Mouse (Mus musculus) heart, postnatal 25 days (tissue): ENCODE measurements around the gene Iqce. TPM values are rescaled to one million over a fixed set of nuclear protein-coding genes. Genes with fewer than 3 reads are reported as not detected.

ENCODE experiments used
- DNase-seq: peaks from one replicate; pipeline ENCODE4 v3.0.0; 2022; ENCODE audit warnings: low spot score
- intact Hi-C: fragments of 180-260 bp; cut with DNase I; formaldehyde crosslinking; loops from one replicate; pipeline ENCODE4 v1.15.1; 2025
- total RNA-seq, 2 experiments: library from RNA; stranded (reverse); gene quantifications; 2 replicates each; pipeline ENCODE4 v1.2.3; 2021

Iqce gene
- total RNA-seq, 2 experiments from 2014 or later = 4.5 to 7.5 TPM

GRCm38 (mm10) chr5:140644263-140644662 is 57.9 kb downstream of the Iqce start:
- intact Hi-C loops = no loop called here
- no peak for DNase-seq

- intact Hi-C loops = no loop called here
- DNase-seq = no peak
Measured at GRCm38 (mm10) chr5:140642076-140642475, 60.1 kb downstream of the Iqce start.

GRCm38 (mm10) chr5:140641254-140641928 is 60.8 kb downstream of the Iqce start:
- DNase-seq = no peak
- intact Hi-C loops = no loop called here

GRCm38 (mm10) chr5:140640812-140641211 is 61.4 kb downstream of the Iqce start:
- intact Hi-C loops = no loop called here
- DNase-seq = no peak

- DNase-seq = peak; percentile 63
- intact Hi-C loops = no loop called here
Measured at GRCm38 (mm10) chr5:140639871-140640270, 62.3 kb downstream of the Iqce start.

GRCm38 (mm10) chr5:140639312-140639711 is 62.9 kb downstream of the Iqce start:
- intact Hi-C loops = no loop called here
- no peak for DNase-seq

GRCm38 (mm10) chr5:140638484-140638883 is 63.7 kb downstream of the Iqce start:
- no peak for DNase-seq
- intact Hi-C loops = no loop called here

GRCm38 (mm10) chr5:140637989-140638388 is 64.2 kb downstream of the Iqce start:
- intact Hi-C loops = no loop called here
- no peak for DNase-seq

- no peak for DNase-seq
- intact Hi-C loops = no loop called here
Measured at GRCm38 (mm10) chr5:140637058-140637410, 65.1 kb downstream of the Iqce start.

- no peak for DNase-seq
- intact Hi-C loops = no loop called here
Measured at GRCm38 (mm10) chr5:140636316-140637057, 65.7 kb downstream of the Iqce start.

- no peak for DNase-seq
- intact Hi-C loops = no loop called here
Measured at GRCm38 (mm10) chr5:140634798-140635722, 67.1 kb downstream of the Iqce start.

GRCm38 (mm10) chr5:140633432-140633831 is 68.7 kb downstream of the Iqce start:
- no peak for DNase-seq
- intact Hi-C loops = no loop called here

GRCm38 (mm10) chr5:140628995-140629394 is 73.2 kb downstream of the Iqce start:
- intact Hi-C loops = loop anchor here (2.0 kb wide), 1 partner anchor 36 kb away; no protein-coding TSS in a partner anchor
- DNase-seq = no peak

- intact Hi-C loops = no loop called here
Measured at GRCm38 (mm10) chr5:140627580-140627979, 74.6 kb downstream of the Iqce start.

GRCm38 (mm10) chr5:140624961-140625360 is 77.2 kb downstream of the Iqce start:
- DNase-seq = no peak
- intact Hi-C loops = no loop called here

More at GRCm38 (mm10) chr5:140627580-140627979, 74.6 kb downstream of the Iqce start:
- DNase-seq = no peak

GRCm38 (mm10) chr5:140624238-140624637 is 77.9 kb downstream of the Iqce start:
- DNase-seq = no peak
- intact Hi-C loops = no loop called here

- intact Hi-C loops = no loop called here
- DNase-seq = no peak
Measured at GRCm38 (mm10) chr5:140623791-140624190, 78.4 kb downstream of the Iqce start.

- intact Hi-C loops = no loop called here
- DNase-seq = no peak
Measured at GRCm38 (mm10) chr5:140622978-140623670, 79.1 kb downstream of the Iqce start.

- no peak for DNase-seq
- intact Hi-C loops = no loop called here
Measured at GRCm38 (mm10) chr5:140621517-140621916, 80.7 kb downstream of the Iqce start.

- intact Hi-C loops = no loop called here
- no peak for DNase-seq
Measured at GRCm38 (mm10) chr5:140621092-140621491, 81.1 kb downstream of the Iqce start.
